Mouse (Mus musculus): ENCODE results near the gene Cmss1. TPM values are rescaled to one million over a fixed set of nuclear protein-coding genes. Genes with fewer than 3 reads are reported as not detected.

Gene Cmss1
- polyA plus RNA-seq (2011; ENCODE audit: insufficient read depth, insufficient read length, low replicate concordance, missing spikeins) = 18.8 and 24.3 TPM in 2 replicates

- Histone ChIP-seq H3K4me1 (ENCODE audit: control insufficient read depth, insufficient read depth, low read length) (no peaks in the 10 kb centered on the region; the same call in 1 of the 2 replicates), H3K27ac (ENCODE audit: control insufficient read depth, insufficient read depth, low read depth, low read length, poor library complexity) (peak within 1 kb of the TSS; percentile 6; the same call in 1 of the 2 replicates), H3K4me3 (replicated peaks; ENCODE audit: control insufficient read depth, low read depth, low read length) (peak within 1 kb of the TSS; percentile 84)
- under 1% methylated on average over 64 of the region's 64 CpGs for WGBS
- no peak for TF ChIP-seq CTCF (IDR thresholded peaks at IDR 0.05; ENCODE audit: control insufficient read depth, insufficient read depth, low read length)
- no peak; the same call in 1 of the 2 replicates for TF ChIP-seq POLR2A (IDR thresholded peaks at IDR 0.05; ENCODE audit: borderline replicate concordance, control insufficient read depth, low read depth, low read length)
Measured at GRCm38 (mm10) chr16:57606444-57607227, at the start of gene Cmss1. Cmss1 (minus strand) TSS chr16:57606864.

- Histone ChIP-seq H3K4me3 (replicated peaks; ENCODE audit: control insufficient read depth, low read depth, low read length) (no peak overlapping the region), H3K27ac (ENCODE audit: control insufficient read depth, insufficient read depth, low read depth, low read length, poor library complexity) (no peak overlapping the region), H3K4me1 (ENCODE audit: control insufficient read depth, insufficient read depth, low read length) (no peaks in the 10 kb centered on the region)
- TF ChIP-seq CTCF (IDR thresholded peaks at IDR 0.05; ENCODE audit: control insufficient read depth, insufficient read depth, low read length) = no peak
- no peak for TF ChIP-seq POLR2A (IDR thresholded peaks at IDR 0.05; ENCODE audit: borderline replicate concordance, control insufficient read depth, low read depth, low read length)
- WGBS = 72% methylated on average over 2 of the region's 2 CpGs
Measured at GRCm38 (mm10) chr16:57649888-57650287, 43.2 kb upstream of the Cmss1 start.

GRCm38 (mm10) chr16:57641346-57641885 is 34.8 kb upstream of the Cmss1 start:
- Histone ChIP-seq H3K4me1 (ENCODE audit: control insufficient read depth, insufficient read depth, low read length) (no peaks in the 10 kb centered on the region), H3K27ac (ENCODE audit: control insufficient read depth, insufficient read depth, low read depth, low read length, poor library complexity) (no peak overlapping the region), H3K4me3 (replicated peaks; ENCODE audit: control insufficient read depth, low read depth, low read length) (no peak overlapping the region)
- TF ChIP-seq POLR2A (IDR thresholded peaks at IDR 0.05; ENCODE audit: borderline replicate concordance, control insufficient read depth, low read depth, low read length) (no peak), CTCF (IDR thresholded peaks at IDR 0.05; ENCODE audit: control insufficient read depth, insufficient read depth, low read length) (no peak)
- 72% methylated on average over 10 of the region's 10 CpGs for WGBS

- Histone ChIP-seq H3K4me3 (replicated peaks; ENCODE audit: control insufficient read depth, low read depth, low read length) (no peak overlapping the region), H3K27ac (ENCODE audit: control insufficient read depth, insufficient read depth, low read depth, low read length, poor library complexity) (no peak overlapping the region), H3K4me1 (ENCODE audit: control insufficient read depth, insufficient read depth, low read length) (no peaks in the 10 kb centered on the region)
- TF ChIP-seq CTCF (IDR thresholded peaks at IDR 0.05; ENCODE audit: control insufficient read depth, insufficient read depth, low read length) (no peak), POLR2A (IDR thresholded peaks at IDR 0.05; ENCODE audit: borderline replicate concordance, control insufficient read depth, low read depth, low read length) (no peak)
- WGBS = 67% methylated on average over 5 of the region's 5 CpGs
Measured at GRCm38 (mm10) chr16:57634766-57635165, 28.1 kb upstream of the Cmss1 start.

- 13% methylated on average over 6 of the region's 6 CpGs for WGBS
- no peak overlapping the region for H3K4me3 ChIP-seq (replicated peaks; ENCODE audit: control insufficient read depth, low read depth, low read length)
- TF ChIP-seq CTCF (IDR thresholded peaks at IDR 0.05; ENCODE audit: control insufficient read depth, insufficient read depth, low read length) (peak; percentile 56), POLR2A (IDR thresholded peaks at IDR 0.05; ENCODE audit: borderline replicate concordance, control insufficient read depth, low read depth, low read length) (no peak)
- H3K27ac ChIP-seq (ENCODE audit: control insufficient read depth, insufficient read depth, low read depth, low read length, poor library complexity) = no peak overlapping the region
- H3K4me1 ChIP-seq (ENCODE audit: control insufficient read depth, insufficient read depth, low read length) = no peaks in the 10 kb centered on the region
Measured at GRCm38 (mm10) chr16:57634191-57634590, 27.5 kb upstream of the Cmss1 start.

GRCm38 (mm10) chr16:57611768-57612167 is 5.1 kb upstream of the Cmss1 start:
- Histone ChIP-seq H3K27ac (ENCODE audit: control insufficient read depth, insufficient read depth, low read depth, low read length, poor library complexity) (no peak overlapping the region), H3K4me1 (ENCODE audit: control insufficient read depth, insufficient read depth, low read length) (no peaks in the 10 kb centered on the region; the same call in 1 of the 2 replicates), H3K4me3 (replicated peaks; ENCODE audit: control insufficient read depth, low read depth, low read length) (no peak overlapping the region)
- TF ChIP-seq CTCF (IDR thresholded peaks at IDR 0.05; ENCODE audit: control insufficient read depth, insufficient read depth, low read length) (peak; percentile 56), POLR2A (IDR thresholded peaks at IDR 0.05; ENCODE audit: borderline replicate concordance, control insufficient read depth, low read depth, low read length) (no peak)
- 4% methylated on average over 1 of the region's 1 CpGs for WGBS

- no peak for TF ChIP-seq POLR2A (IDR thresholded peaks at IDR 0.05; ENCODE audit: borderline replicate concordance, control insufficient read depth, low read depth, low read length)
- TF ChIP-seq CTCF (IDR thresholded peaks at IDR 0.05; ENCODE audit: control insufficient read depth, insufficient read depth, low read length) = no peak
- H3K4me1 ChIP-seq (ENCODE audit: control insufficient read depth, insufficient read depth, low read length) = no peaks in the 10 kb centered on the region
- H3K27ac ChIP-seq (ENCODE audit: control insufficient read depth, insufficient read depth, low read depth, low read length, poor library complexity) = no peak overlapping the region
- no peak overlapping the region for H3K4me3 ChIP-seq (replicated peaks; ENCODE audit: control insufficient read depth, low read depth, low read length)
Measured at GRCm38 (mm10) chr16:57601031-57601430, 5.6 kb downstream of the Cmss1 start.

GRCm38 (mm10) chr16:57597295-57597957 is 9.2 kb downstream of the Cmss1 start:
- H3K27ac ChIP-seq (ENCODE audit: control insufficient read depth, insufficient read depth, low read depth, low read length, poor library complexity) = no peak overlapping the region
- H3K4me3 ChIP-seq (replicated peaks; ENCODE audit: control insufficient read depth, low read depth, low read length) = no peak overlapping the region
- TF ChIP-seq POLR2A (IDR thresholded peaks at IDR 0.05; ENCODE audit: borderline replicate concordance, control insufficient read depth, low read depth, low read length) = no peak
- TF ChIP-seq CTCF (IDR thresholded peaks at IDR 0.05; ENCODE audit: control insufficient read depth, insufficient read depth, low read length) = no peak
- no peaks in the 10 kb centered on the region for H3K4me1 ChIP-seq (ENCODE audit: control insufficient read depth, insufficient read depth, low read length)
- WGBS = 81% methylated on average over 4 of the region's 4 CpGs

Measured in bone marrow, adult 2 months (tissue).